In genomic region chr12:25335930-25336329, GRCm38 (mm10) we compare ENCODE assay signal across 19 mouse cellular contexts.
DNase-seq lines count a peak whose midpoint lies in the region; ATAC-seq and TF ChIP-seq lines count a peak whose summit lies in the region.
"Had no signal": no experiment of that assay in that cellular context is flagged by ENCODE, and none has a peak within 500 bp of the region (broad histone marks: within the 10 kb centered on the region; RNA-seq: fewer than 3 reads in every experiment).

No protein-coding gene starts in this region.

- no peaks in the 10 kb centered on the region for H3K27me3 ChIP-seq in liver, postnatal 0 days (ENCODE audit: insufficient read depth, low read length)
- no peaks in the 10 kb centered on the region for H3K27me3 ChIP-seq in liver, embryonic 11.5 days (replicated peaks; ENCODE audit: control insufficient read depth, insufficient read depth, low read length)
- H3K27me3 ChIP-seq: CH12.LX; heart, embryonic 13.5 days; hindbrain, embryonic 15.5 days; liver, embryonic 12.5 days; midbrain, embryonic 12.5 days had no signal

- H3K4me3 ChIP-seq in liver, postnatal 0 days (ENCODE audit: low read depth, low read length) = no peak overlapping the region
- no peak overlapping the region for H3K4me3 ChIP-seq in liver, embryonic 11.5 days (ENCODE audit: low read depth, low read length)
- H3K4me3 ChIP-seq: heart, embryonic 13.5 days; hindbrain, embryonic 15.5 days; liver, embryonic 12.5 days; midbrain, embryonic 12.5 days had no signal

- peak overlapping the region; percentile 19; the same call in 1 of the 2 replicates for H3K4me2 ChIP-seq in liver, postnatal 0 days (ENCODE audit: low read depth, low read length)
- no peak overlapping the region for H3K4me2 ChIP-seq in liver, embryonic 11.5 days
- H3K4me2 ChIP-seq: heart, embryonic 13.5 days; hindbrain, embryonic 15.5 days; liver, embryonic 12.5 days; lung, embryonic 14.5 days; midbrain, embryonic 12.5 days had no signal

- no peaks in the 10 kb centered on the region for H3K36me3 ChIP-seq in liver, postnatal 0 days (replicated peaks; ENCODE audit: insufficient read depth, low read length)
- H3K36me3 ChIP-seq in liver, embryonic 11.5 days (ENCODE audit: control insufficient read depth, insufficient read depth, low read length) = no peaks in the 10 kb centered on the region
- H3K36me3 ChIP-seq: heart, embryonic 13.5 days; hindbrain, embryonic 15.5 days; liver, embryonic 12.5 days; midbrain, embryonic 12.5 days had no signal

- no peaks in the 10 kb centered on the region for H3K9me3 ChIP-seq in liver, postnatal 0 days (ENCODE audit: low read length)
- H3K9me3 ChIP-seq in liver, embryonic 11.5 days (ENCODE audit: control insufficient read depth, low read length) = no peaks in the 10 kb centered on the region
- H3K9me3 ChIP-seq: heart, embryonic 13.5 days; hindbrain, embryonic 15.5 days; liver, embryonic 12.5 days; midbrain, embryonic 12.5 days had no signal

- H3K27ac ChIP-seq in liver, postnatal 0 days (ENCODE audit: low read depth) = peak overlapping the region; percentile 7; the same call in 1 of the 2 replicates
- no peak overlapping the region for H3K27ac ChIP-seq in liver, embryonic 11.5 days (ENCODE audit: low read depth, low read length)
- H3K27ac ChIP-seq: heart, embryonic 13.5 days; hindbrain, embryonic 15.5 days; liver, embryonic 12.5 days; midbrain, embryonic 12.5 days had no signal

- DNase-seq in liver, postnatal 0 days = no peak
- no peak for DNase-seq in liver, embryonic 11.5 days (ENCODE audit: low spot score)
- DNase-seq in NIH3T3 (ENCODE audit: low read depth) = peak; percentile 29
- peak; percentile 9 for DNase-seq in embryo, embryonic 9.5 days (ENCODE audit: extremely low spot score)
- DNase-seq in forelimb bud, embryonic 11.5 days (ENCODE audit: low read depth, low spot score) = peak; percentile 26
- no peak for DNase-seq in adrenal gland, adult 8-10 months
- DNase-seq in adrenal gland, postnatal 4 days (ENCODE audit: low spot score in 2 of 2) = no peak
- DNase-seq in spleen, postnatal 4 days (ENCODE audit: low spot score in 2 of 2) = no peak
- DNase-seq: adrenal gland, postnatal 36 days; cerebellum, adult 9-11 months; heart, postnatal 36 days; lung, embryonic 14.5 days; lung, postnatal 36 days had no signal

- H3K4me1 ChIP-seq in liver, postnatal 0 days (ENCODE audit: insufficient read depth) = peaks cover 3% of the 10 kb centered on the region; the same call in 1 of the 2 replicates
- no peaks in the 10 kb centered on the region for H3K4me1 ChIP-seq in liver, embryonic 11.5 days (replicated peaks; ENCODE audit: control insufficient read depth, insufficient read depth, low read length)
- H3K4me1 ChIP-seq: hindbrain, embryonic 15.5 days; liver, embryonic 12.5 days; midbrain, embryonic 12.5 days had no signal

- no peak for ATAC-seq in liver, postnatal 0 days
- no peak for ATAC-seq in liver, embryonic 11.5 days (replicated peaks; ENCODE audit: low FRiP score)
- ATAC-seq: intestine, embryonic 16.5 days; liver, embryonic 12.5 days had no signal

- no peak for TF ChIP-seq CTCF in liver, postnatal 0 days (IDR thresholded peaks at IDR 0.05; ENCODE audit: low read depth)

- no peak overlapping the region for H3K9ac ChIP-seq in liver, postnatal 0 days (replicated peaks)
- H3K9ac ChIP-seq in liver, embryonic 11.5 days (ENCODE audit: low read depth, low read length) = no peak overlapping the region
- H3K9ac ChIP-seq: heart, embryonic 13.5 days; hindbrain, embryonic 15.5 days; liver, embryonic 12.5 days; lung, embryonic 14.5 days; midbrain, embryonic 12.5 days had no signal

- 85% methylated on average over 2 of the region's 2 CpGs for WGBS in liver, postnatal 0 days (ENCODE audit: insufficient replicate concordance)
- 69% methylated on average over 2 of the region's 2 CpGs for WGBS in liver, embryonic 11.5 days

- TF ChIP-seq EP300 in liver, postnatal 0 days (IDR thresholded peaks at IDR 0.05; ENCODE audit: low read depth) = no peak

Comparison
In these comparisons a context has a peak if more than half of its experiments do, and no peak if none do; other contexts are left out.
1. DNase-seq: peak in NIH3T3 (single experiment), embryo, embryonic 9.5 days (single experiment) and forelimb bud, embryonic 11.5 days (single experiment); none in liver, postnatal 0 days (single experiment), liver, embryonic 11.5 days (single experiment), adrenal gland, adult 8-10 months (single experiment), adrenal gland, postnatal 4 days (0 of 2) and spleen, postnatal 4 days (0 of 2).